Mouse (Mus musculus): ENCODE data around the gene Dntt. TPM values are rescaled to one million over a fixed set of nuclear protein-coding genes. Genes with fewer than 3 reads are reported as not detected.

Gene Dntt
- polyA plus RNA-seq, 1 experiment from 2014 or later, result not detected

- Histone ChIP-seq H3K4me3 (replicated peaks) (no peak overlapping the region), H3K27ac (no peak overlapping the region), H3K36me3 (replicated peaks) (no peaks in the 10 kb centered on the region), H3K27me3 (0 out of 2 replicates have a peak, but pooled peaks cover 3% of the 10 kb centered on the region), H3K9me3 (no peaks in the 10 kb centered on the region), H3K4me2 (no peak overlapping the region), H3K9ac (no peak overlapping the region), H3K4me1 (peaks cover 4% of the 10 kb centered on the region; the same call in 1 of the 2 replicates)
- ATAC-seq (ENCODE audit: low FRiP score), result no peak
- WGBS, result 64% methylated on average over 21 of the region's 21 CpGs
These were observed 33.4 kb upstream of the Dntt start for GRCm38 (mm10) chr19:40995449-40996401.

DNA sequence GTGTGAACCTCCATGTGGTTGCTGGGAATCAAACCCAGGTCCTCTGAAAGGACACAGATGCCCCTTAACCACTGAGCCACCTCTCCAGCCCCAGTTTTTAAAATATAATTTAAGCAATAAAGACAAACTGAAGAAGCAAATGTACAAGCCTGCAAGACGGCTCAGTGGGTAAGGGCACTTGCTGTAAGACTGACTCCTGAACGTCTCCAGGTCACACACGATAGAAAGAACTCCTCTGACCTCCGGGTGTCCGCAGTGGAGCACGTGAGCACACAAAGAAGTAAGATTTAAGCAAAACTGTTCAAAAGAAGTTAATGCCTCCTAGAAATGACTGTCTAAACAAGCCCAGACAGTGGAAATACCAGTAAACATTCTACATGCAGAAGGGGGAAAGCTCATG, 32.4 kb upstream of the Dntt start:
- Histone ChIP-seq H3K4me2 (no peak overlapping the region), H3K27ac (no peak overlapping the region), H3K4me1 (peaks cover 4% of the 10 kb centered on the region; the same call in 1 of the 2 replicates), H3K9ac (no peak overlapping the region), H3K9me3 (no peaks in the 10 kb centered on the region), H3K27me3 (0 out of 2 replicates have a peak, but pooled peaks cover 3% of the 10 kb centered on the region), H3K36me3 (replicated peaks) (no peaks in the 10 kb centered on the region), H3K4me3 (replicated peaks) (no peak overlapping the region)
- no peak for ATAC-seq (ENCODE audit: low FRiP score)
- 90% methylated on average over 6 of the region's 6 CpGs for WGBS

- Histone ChIP-seq H3K4me3 (replicated peaks) (no peak overlapping the region), H3K9ac (no peak overlapping the region), H3K4me1 (no peaks in the 10 kb centered on the region), H3K9me3 (no peaks in the 10 kb centered on the region), H3K27ac (no peak overlapping the region), H3K27me3 (0 out of 2 replicates have a peak, but pooled peaks cover 3% of the 10 kb centered on the region), H3K36me3 (replicated peaks) (no peaks in the 10 kb centered on the region), H3K4me2 (no peak overlapping the region)
- ATAC-seq (ENCODE audit: low FRiP score), result no peak
- 55% methylated on average over 5 of the region's 5 CpGs for WGBS
These were observed 30.5 kb upstream of the Dntt start for GRCm38 (mm10) chr19:40998469-40999170.

DNA sequence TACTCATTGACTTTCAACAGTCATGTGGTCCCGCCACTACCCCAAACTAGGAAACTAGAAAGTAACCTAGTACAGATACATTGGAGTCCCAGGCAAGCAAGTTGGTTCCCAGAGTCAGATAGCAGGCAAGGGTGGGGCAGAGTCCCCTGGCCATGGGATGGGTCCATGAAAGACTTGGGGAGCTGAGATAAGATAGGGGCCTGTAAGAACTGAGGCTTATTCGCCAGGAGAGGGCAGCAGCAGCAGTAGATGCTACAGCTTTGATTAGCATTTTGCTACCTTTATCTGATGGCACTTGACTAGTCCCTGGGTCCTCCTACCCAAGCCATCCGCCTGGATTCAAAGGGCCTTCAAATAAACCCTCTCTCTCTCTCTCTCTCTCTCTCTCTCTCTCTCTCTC, 29.5 kb upstream of the Dntt start:
- no peak overlapping the region for H3K4me3 ChIP-seq (replicated peaks)
- H3K4me2 ChIP-seq, result no peak overlapping the region
- H3K4me1 ChIP-seq, result no peaks in the 10 kb centered on the region
- H3K9ac ChIP-seq, result no peak overlapping the region
- ATAC-seq (ENCODE audit: low FRiP score), result no peak
- 51% methylated on average over 3 of the region's 3 CpGs for WGBS
- H3K9me3 ChIP-seq, result no peaks in the 10 kb centered on the region
- no peaks in the 10 kb centered on the region for H3K36me3 ChIP-seq (replicated peaks)
- H3K27ac ChIP-seq, result no peak overlapping the region
- H3K27me3 ChIP-seq, result 0 out of 2 replicates have a peak, but pooled peaks cover 3% of the 10 kb centered on the region

- H3K4me2 ChIP-seq, result no peak overlapping the region
- H3K27ac ChIP-seq, result no peak overlapping the region
- no peak overlapping the region for H3K4me3 ChIP-seq (replicated peaks)
- no peaks in the 10 kb centered on the region for H3K27me3 ChIP-seq
- H3K9me3 ChIP-seq, result no peaks in the 10 kb centered on the region
- H3K36me3 ChIP-seq (replicated peaks), result no peaks in the 10 kb centered on the region
- ATAC-seq (ENCODE audit: low FRiP score), result no peak
- no peak overlapping the region for H3K9ac ChIP-seq
- H3K4me1 ChIP-seq, result no peaks in the 10 kb centered on the region
- WGBS, result 87% methylated on average over 3 of the region's 3 CpGs
These were observed 25.3 kb upstream of the Dntt start for GRCm38 (mm10) chr19:41003694-41004315.

DNA sequence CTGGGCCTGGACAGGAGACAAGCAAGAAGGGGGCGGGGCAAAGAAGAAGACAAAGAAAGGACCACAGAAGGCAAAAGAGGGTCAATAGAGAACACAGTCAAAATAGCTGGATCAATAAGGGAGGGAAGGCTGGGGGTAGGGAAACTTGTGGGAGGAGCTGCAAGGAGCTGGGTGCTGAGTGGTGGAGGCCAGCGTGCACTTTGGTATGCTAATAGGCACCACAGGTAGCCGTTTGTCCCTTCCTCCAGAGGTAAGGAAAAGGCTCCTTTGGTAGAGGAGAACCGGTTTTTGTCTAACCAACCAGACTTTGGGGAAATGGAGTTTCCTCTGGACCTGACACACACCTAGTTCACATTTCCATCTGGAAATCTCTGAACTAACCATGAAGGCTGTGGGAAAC, 22.5 kb upstream of the Dntt start:
- 18% methylated on average over 4 of the region's 4 CpGs for WGBS
- no peaks in the 10 kb centered on the region for H3K4me1 ChIP-seq
- H3K4me2 ChIP-seq, result no peak overlapping the region
- no peak overlapping the region for H3K4me3 ChIP-seq (replicated peaks)
- H3K9ac ChIP-seq, result no peak overlapping the region
- no peak for ATAC-seq (ENCODE audit: low FRiP score)
- H3K27ac ChIP-seq, result no peak overlapping the region
- no peaks in the 10 kb centered on the region for H3K36me3 ChIP-seq (replicated peaks)
- no peaks in the 10 kb centered on the region for H3K9me3 ChIP-seq
- H3K27me3 ChIP-seq, result no peaks in the 10 kb centered on the region; the same call in 1 of the 2 replicates

DNA sequence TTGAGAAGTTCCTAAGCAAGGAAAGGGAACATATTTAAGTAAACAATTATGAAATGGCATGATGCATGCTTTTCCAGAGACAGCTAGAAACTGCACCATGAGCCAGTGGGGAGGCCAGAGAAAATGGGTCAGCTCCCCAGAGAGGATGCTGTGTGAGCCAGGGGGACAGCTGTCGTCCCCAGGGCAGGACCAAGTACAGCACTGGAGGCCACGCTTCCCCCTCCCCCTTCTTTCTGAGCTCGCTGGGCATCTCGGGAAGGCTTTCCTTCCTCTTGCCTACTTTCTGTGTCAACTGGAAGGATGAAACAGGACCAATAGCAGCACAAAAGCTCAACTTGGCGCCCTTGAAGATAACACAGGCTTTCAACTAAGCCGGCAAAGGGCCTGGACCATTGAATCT, 21.7 kb upstream of the Dntt start:
- no peaks in the 10 kb centered on the region for H3K9me3 ChIP-seq
- no peak for ATAC-seq (ENCODE audit: low FRiP score)
- no peak overlapping the region for H3K4me3 ChIP-seq (replicated peaks)
- WGBS, result 45% methylated on average over 6 of the region's 6 CpGs
- no peak overlapping the region for H3K9ac ChIP-seq
- no peaks in the 10 kb centered on the region for H3K36me3 ChIP-seq (replicated peaks)
- no peak overlapping the region for H3K4me2 ChIP-seq
- H3K27me3 ChIP-seq, result no peaks in the 10 kb centered on the region; the same call in 1 of the 2 replicates
- H3K4me1 ChIP-seq, result no peaks in the 10 kb centered on the region
- no peak overlapping the region for H3K27ac ChIP-seq

DNA sequence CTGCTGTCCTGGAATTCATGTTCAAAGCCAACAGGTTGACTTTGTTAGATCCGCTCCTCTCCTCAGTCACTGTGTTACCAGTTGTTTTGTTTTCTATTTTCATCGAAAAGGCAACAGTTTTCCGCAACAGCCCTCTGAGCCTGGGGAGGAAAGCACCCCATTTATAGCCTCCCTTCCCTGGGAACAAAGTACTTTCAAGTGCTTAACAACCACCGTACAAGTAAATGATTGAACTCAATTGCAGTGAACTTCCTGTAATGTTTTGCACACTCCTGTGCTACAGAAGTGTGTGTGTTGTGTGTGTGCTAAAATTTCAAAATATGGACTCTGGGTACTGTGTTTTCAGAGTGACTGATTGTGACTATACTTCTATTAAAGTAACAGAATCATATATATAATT, 21.3 kb upstream of the Dntt start:
- 82% methylated on average over 4 of the region's 4 CpGs for WGBS
- no peak overlapping the region for H3K4me2 ChIP-seq
- H3K36me3 ChIP-seq (replicated peaks), result no peaks in the 10 kb centered on the region
- H3K9ac ChIP-seq, result no peak overlapping the region
- H3K9me3 ChIP-seq, result no peaks in the 10 kb centered on the region
- H3K4me3 ChIP-seq (replicated peaks), result no peak overlapping the region
- H3K27me3 ChIP-seq, result peaks cover 3% of the 10 kb centered on the region
- no peak for ATAC-seq (ENCODE audit: low FRiP score)
- H3K27ac ChIP-seq, result no peak overlapping the region
- no peaks in the 10 kb centered on the region for H3K4me1 ChIP-seq

DNA sequence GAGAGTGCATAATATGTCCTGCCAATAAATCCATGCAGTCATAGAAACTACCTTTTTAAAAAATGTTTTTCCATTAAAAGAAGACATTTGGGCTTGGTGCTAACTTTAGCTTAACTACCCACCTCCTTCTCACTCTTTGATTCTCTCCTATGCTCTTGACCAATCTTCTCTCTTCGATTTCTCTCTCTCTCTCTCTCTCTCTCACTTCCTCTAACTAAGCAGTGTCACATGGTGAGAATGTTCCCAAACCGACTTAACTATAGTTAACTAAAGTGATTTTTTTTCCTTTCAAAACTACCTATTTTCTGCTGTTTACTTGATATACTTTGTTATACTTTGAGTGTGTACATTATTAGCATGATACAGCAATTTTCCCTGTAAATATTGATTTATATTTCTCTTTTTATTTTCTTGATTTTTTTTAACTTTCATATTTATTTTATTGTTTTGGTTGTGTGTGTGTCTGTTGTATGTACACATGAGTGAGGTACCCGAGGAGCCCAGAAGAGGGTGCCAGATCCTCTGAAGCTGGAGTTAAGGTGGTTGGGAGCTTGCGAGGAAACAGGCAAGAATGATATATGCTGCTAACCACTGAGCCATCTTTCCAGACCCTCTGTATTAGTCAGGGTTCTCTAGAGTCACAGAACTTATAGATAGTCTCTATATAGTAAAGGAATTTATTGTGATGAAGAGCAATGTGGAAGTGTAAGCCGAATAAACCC, 20.2 kb upstream of the Dntt start:
- no peaks in the 10 kb centered on the region for H3K9me3 ChIP-seq
- no peak overlapping the region for H3K4me3 ChIP-seq (replicated peaks)
- H3K27me3 ChIP-seq, result peaks cover 14% of the 10 kb centered on the region
- H3K36me3 ChIP-seq (replicated peaks), result no peaks in the 10 kb centered on the region
- no peak overlapping the region for H3K9ac ChIP-seq
- no peak for ATAC-seq (ENCODE audit: low FRiP score)
- no peak overlapping the region for H3K4me2 ChIP-seq
- no peak overlapping the region for H3K27ac ChIP-seq
- no peaks in the 10 kb centered on the region for H3K4me1 ChIP-seq
- 92% methylated on average over 5 of the region's 5 CpGs for WGBS

- Histone ChIP-seq H3K4me1 (peaks cover 4% of the 10 kb centered on the region; the same call in 1 of the 2 replicates), H3K27me3 (peaks cover 20% of the 10 kb centered on the region), H3K27ac (no peak overlapping the region), H3K4me3 (replicated peaks) (no peak overlapping the region), H3K4me2 (no peak overlapping the region), H3K36me3 (replicated peaks) (no peaks in the 10 kb centered on the region), H3K9ac (no peak overlapping the region), H3K9me3 (no peaks in the 10 kb centered on the region)
- ATAC-seq (ENCODE audit: low FRiP score), result no peak
- 39% methylated on average over 5 of the region's 5 CpGs for WGBS
These were observed 17.4 kb upstream of the Dntt start for GRCm38 (mm10) chr19:41011676-41012075.

DNA sequence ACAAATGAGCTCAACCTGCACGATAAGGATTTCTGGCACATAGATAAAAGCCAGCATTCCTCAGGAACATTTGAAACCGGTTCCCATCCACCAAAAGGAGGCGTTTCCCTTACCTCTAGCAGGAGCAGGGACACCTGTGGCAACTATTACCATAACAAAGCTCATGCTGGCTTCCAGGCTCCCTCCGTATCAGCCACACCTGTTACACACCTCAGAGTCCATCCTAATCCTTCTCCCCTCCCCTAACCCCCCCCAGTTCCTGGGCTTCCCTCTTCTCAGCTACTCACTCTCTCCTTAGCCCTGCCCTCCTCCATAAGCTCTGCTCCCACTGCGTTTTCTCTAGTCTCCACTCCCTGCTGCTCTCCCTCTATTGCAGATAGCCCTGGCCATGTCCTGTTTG, 15.5 kb upstream of the Dntt start:
- 4% methylated on average over 5 of the region's 5 CpGs for WGBS
- ATAC-seq (ENCODE audit: low FRiP score), result no peak
- H3K4me3 ChIP-seq (replicated peaks), result no peak overlapping the region
- no peak overlapping the region for H3K4me2 ChIP-seq
- no peak overlapping the region for H3K9ac ChIP-seq
- H3K27ac ChIP-seq, result no peak overlapping the region
- H3K9me3 ChIP-seq, result no peaks in the 10 kb centered on the region
- no peaks in the 10 kb centered on the region for H3K36me3 ChIP-seq (replicated peaks)
- peaks cover 4% of the 10 kb centered on the region; the same call in 1 of the 2 replicates for H3K4me1 ChIP-seq
- peaks cover 27% of the 10 kb centered on the region for H3K27me3 ChIP-seq

- H3K27ac ChIP-seq, result no peak overlapping the region
- peaks cover 28% of the 10 kb centered on the region for H3K27me3 ChIP-seq
- H3K4me3 ChIP-seq (replicated peaks), result no peak overlapping the region
- no peak for ATAC-seq (ENCODE audit: low FRiP score)
- H3K36me3 ChIP-seq (replicated peaks), result no peaks in the 10 kb centered on the region
- H3K4me1 ChIP-seq, result peaks cover 4% of the 10 kb centered on the region; the same call in 1 of the 2 replicates
- no peaks in the 10 kb centered on the region for H3K9me3 ChIP-seq
- WGBS, result 31% methylated on average over 9 of the region's 9 CpGs
- H3K4me2 ChIP-seq, result no peak overlapping the region
- no peak overlapping the region for H3K9ac ChIP-seq
These were observed 15.1 kb upstream of the Dntt start for GRCm38 (mm10) chr19:41014003-41014402.

All from forebrain, embryonic 12.5 days (tissue).